Mouse (Mus musculus): ENCODE results near the gene Capn11.

Capn11 gene

DNA sequence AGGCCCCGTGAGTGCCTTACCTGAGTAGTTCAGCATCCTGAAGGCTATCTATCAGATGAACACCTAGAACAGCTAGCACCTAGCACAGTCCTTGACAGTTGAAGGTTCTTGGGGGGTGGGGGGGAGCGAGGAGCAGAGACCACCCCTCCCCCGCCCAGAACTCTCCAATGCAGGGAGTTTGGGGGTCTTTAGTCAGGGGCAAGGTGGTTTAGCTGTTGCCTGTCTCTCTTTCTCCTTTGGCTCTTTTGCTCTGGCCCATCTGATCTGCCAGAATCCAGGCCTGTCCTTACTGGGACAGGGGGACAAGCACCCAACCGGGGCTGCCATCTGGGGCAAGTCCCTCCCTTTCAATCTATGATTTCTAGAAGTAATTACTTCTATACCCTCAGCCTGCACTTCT, at the start of gene Capn11:
Gene Capn11, minus strand, starts transcription at position 101 of the 400 bp plus-strand sequence.
- no peak for DNase-seq (ENCODE audit: low read depth)

GRCm38 (mm10) chr17:45708179-45708578, 49.1 kb upstream of the Capn11 start:
- DNase-seq (ENCODE audit: low read depth) = no peak

DNA sequence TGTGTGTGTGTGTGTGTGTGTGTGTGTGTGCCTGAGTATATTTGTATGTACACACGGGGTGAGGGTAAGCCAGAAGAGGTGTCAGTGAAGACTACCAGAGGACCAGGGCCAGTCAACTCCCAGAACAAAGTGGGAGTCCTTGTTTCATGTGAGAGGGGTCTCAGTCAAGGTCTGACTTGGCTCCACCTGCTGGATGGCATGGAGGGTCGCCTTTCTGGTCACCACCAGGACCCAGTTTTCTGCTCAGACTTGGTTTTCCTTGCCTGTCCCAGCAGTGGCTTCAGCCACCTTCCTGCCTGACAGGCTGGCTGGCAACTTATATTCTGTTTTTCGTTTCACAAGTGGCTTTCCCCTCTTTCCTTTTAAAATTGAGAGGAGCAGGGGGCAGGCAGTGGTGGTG, 48.3 kb upstream of the Capn11 start:
- no peak for DNase-seq (ENCODE audit: low read depth)

- no peak for DNase-seq (ENCODE audit: low read depth)
These were observed 47.7 kb upstream of the Capn11 start for GRCm38 (mm10) chr17:45706796-45707195.

DNA sequence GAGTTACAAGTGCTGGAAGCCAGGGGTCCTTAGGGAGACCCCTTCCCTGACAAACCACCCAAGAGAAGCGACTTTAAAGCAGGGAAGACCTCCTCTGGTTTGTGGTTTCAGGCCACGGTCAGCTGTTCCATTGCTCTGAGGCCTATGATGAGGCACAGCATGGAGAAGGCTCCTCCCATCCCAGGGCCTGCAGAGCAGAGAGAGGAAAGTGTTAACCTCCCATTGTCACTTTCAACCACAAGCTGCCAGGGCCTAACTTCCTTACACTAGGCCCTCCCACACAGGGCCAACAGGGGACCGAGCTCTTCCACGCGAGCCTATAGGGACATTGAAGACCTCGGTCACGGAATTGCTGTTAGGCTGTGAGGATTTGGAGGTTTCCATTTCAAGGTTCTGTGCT, 44.1 kb upstream of the Capn11 start:
- DNase-seq (ENCODE audit: low read depth) = peak; percentile 15

DNA sequence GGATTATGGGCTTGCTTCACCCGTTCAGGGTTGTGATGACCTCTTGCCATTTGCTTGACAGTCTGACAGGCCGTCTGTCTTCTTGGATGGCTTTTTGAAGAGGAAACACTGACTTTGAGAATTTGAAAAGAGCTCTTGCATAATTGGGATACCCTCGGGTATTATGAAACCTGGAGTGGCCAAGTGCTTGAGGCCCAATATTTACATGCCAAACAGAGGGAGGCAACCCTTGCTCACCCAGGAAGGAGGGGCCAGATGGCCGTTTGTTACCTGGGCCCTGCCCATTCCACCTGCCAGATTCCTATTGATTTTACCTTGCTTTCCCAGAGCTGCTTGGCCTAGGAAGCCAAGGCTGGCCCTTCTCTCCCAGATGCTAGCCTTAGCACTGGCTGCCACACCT, 43.1 kb upstream of the Capn11 start:
- DNase-seq (ENCODE audit: low read depth) = no peak

DNA sequence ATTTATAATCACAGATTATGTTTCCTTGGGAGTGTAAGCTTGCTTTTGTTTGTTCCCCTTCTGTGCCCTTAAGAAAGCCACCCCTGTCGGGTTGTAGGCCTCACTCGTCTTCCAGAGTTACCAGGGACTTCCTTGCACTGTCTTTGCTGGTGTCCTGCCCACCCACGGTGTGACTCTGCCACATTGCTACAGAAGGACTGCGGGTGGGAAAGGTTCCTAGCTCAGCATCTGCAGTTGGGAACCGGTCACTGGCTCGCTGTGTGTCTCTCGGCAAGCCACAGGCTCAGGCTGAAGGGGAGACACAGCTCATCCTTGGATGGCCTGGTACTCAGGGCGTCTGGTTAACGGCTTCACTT, 42.1 kb upstream of the Capn11 start:
- no peak for DNase-seq (ENCODE audit: low read depth)

GRCm38 (mm10) chr17:45700496-45701235, 41.5 kb upstream of the Capn11 start:
- DNase-seq (ENCODE audit: low read depth) = no peak

DNA sequence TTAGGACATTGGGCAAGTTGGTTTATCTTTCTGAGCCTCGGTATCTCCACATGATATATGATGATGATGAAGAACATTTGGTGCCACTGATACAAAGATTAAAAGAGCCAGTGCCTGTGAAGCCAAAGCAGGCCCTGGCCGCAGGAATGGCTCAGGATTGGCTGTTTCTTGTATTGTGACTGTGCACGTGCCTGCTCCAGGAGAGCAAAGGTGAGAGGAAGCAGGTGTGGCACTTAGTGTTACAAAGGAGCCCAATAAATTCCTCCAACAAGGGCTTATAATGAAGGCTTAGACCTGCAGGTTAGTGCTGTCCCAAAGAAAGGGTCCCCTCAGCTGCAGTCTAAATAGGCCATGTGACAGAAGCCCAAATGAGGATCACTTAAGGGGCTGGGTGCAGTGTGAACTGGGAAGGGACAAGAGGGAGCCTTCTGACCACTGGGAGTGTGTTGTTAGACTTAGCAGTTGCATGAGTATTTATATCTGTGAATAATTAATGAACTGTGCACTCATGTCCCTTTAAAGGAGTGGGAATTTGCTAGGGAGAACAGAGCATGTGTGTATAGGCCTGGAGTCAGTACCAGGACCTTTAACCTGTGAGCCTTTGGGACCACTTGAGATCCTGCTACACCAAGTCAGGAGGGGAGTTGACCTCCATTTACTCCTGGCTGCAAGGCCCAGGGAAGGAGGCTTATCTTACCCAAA, 40.1 kb upstream of the Capn11 start:
- no peak for DNase-seq (ENCODE audit: low read depth)

DNA sequence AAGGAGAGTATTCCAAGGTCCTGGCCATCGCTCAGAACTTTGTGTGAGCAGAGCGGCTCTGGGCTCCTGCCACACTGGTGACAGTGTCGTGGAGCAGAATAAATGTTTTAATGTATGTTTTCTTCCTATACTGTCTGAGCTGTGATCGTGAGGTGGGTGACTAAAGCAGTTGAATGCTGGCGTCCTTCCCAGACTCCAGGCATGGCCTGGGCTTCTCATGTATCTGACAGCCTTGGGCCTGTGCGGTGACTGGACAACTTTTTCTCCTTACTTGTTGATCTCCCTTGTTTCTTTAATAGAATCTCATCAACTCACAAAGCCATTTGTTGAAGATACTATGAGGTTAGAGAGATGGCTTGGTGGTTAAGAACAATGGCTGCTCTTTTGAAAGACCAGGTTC, 39.2 kb upstream of the Capn11 start:
- DNase-seq (ENCODE audit: low read depth) = no peak

- DNase-seq (ENCODE audit: low read depth) = no peak
These were observed 37.9 kb upstream of the Capn11 start for GRCm38 (mm10) chr17:45696981-45697380.

DNA sequence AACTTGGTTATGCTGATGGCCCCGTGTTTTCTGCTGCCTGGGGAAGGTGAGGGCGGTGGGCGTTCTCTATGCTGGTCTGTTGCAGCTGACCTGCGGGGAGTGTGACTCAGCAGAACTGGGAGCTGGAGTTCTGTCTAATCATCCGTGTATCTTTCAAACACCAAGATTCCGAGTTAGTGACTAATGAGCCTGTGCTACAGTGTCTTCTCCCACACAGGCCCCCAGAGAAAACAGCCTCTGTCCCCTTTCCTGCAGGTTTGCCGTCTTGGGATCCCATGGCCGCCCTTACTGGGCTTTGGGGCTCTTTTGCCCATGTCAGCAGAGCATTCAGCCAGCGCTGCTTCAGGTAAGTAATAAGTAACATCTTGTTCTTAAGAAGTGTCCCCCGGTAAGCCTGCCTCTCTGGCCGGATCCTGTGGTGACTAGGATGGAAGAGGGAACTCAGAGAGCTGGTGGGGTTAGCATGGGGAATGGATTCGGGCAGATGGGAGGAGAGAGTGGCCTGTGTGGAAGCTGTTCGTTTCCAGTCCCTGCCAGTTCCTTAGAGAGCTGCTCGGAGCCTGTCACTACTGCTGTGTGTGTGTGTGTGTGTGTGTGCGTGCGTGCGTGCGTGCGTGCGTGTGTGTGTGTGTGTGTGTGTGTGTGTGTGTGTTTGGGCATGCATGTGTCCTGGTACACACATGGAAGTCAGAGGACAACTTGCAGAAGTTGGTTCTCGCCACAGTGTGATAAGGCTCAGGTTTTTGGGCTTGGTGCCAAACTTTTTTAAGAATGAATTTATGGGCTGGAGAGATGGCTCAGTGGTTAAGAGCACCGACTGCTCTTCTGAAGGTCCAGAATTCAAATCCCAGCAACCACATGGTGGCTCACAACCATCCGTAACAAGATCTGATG, 36.3 kb upstream of the Capn11 start:
- DNase-seq (ENCODE audit: low read depth) = no peak

DNA sequence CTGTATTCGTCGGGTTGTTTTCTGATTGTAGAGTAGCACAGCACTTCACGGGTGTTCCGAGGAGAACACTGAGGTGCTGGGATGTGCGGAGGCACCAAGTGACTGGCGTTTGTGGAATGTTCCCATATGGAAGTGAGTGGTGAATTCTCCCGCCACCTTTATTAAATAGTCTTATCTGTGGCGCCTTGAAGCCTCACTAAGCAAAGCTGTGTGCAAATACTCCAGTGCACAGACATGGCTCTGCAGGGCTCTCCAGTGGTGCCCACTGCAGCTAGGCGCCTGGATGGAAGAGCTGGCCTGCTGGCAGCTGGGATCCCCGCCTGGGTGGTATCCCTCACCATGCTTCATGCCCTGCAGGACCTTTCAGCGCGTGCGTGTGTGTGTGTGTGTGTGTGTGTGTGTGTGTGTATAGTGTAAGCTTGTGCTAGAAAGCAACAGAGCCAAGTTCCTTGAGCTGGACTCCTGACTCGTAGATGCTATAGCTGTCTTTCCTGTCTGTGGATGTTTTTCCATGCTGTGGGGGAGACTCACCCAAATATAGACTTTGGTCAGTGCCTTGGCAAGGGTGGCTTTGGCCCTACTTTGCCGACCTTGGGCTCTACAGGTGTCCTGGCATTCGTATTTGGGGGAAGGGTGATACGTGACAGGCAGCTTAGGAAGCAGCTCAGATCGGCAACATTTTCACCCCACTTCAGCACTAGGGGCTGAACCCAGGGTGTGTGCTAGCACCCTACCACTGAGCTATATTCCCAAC, 34.9 kb upstream of the Capn11 start:
- no peak for DNase-seq (ENCODE audit: low read depth)

DNA sequence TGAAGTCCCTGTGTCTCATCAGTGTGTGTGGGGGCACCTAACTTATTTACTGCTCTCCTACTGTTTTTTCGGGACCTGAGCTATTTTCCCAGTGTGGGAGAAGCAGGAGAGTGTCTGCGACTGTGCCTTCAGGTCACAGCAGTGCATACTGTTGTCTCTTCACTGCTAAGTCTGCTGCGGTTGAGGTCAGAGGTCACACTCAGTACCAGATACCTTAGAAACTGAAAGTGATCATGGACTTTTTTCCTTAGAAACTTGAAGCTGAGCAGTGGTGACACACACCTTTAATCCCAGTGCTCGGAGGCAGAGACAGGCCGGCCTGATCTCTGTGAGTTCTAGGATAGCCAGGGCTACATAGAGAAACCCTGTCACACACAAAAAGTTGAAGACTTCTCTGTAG, 33.0 kb upstream of the Capn11 start:
- no peak for DNase-seq (ENCODE audit: low read depth)

- DNase-seq (ENCODE audit: low read depth) = no peak
These were observed 30.9 kb upstream of the Capn11 start for GRCm38 (mm10) chr17:45690044-45690443.

DNA sequence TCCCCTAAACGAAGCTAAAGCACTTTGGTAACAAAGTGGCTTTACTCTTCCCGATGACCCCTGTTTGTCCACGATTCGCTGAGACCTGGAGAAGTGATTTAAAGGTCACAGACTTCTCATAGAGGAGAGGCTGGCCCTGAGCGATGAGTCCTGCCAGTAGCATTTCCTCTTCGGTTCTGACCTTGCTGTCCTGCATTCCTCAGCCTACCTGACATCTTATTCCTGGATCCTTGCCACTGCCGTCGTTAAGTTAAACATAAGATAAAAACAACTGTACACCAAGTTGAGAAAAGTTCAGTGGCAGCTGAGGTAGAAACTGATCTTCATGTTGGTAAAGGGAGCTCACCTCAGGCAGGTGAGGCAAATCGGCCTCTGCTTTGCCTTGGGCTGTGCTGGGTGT, 30.0 kb upstream of the Capn11 start:
- DNase-seq (ENCODE audit: low read depth) = no peak

DNA sequence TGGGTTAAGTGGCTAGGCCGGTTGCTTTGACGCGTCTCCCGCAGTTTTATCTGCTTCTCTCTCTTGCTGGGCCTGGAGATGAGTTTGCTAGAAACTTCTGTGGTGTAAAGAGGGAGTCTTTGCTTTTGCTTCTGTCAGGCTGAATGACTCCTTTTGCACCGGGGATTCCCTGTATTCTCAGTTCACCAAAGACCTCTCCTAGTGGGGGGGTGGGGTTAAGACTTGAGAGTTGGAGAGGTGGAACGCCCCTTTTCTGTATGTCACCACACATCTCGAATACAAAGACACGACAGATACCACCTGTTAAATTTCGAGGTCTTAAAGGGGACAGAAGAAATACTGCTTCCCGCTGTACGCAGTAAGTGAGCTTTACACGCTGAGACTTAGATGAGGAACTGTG, 27.6 kb upstream of the Capn11 start, which contains the start of gene Tmem63b:
Gene Tmem63b, minus strand, starts transcription at position 190 of the 400 bp plus-strand sequence.
- peak; percentile 90 for DNase-seq (ENCODE audit: low read depth)

DNA sequence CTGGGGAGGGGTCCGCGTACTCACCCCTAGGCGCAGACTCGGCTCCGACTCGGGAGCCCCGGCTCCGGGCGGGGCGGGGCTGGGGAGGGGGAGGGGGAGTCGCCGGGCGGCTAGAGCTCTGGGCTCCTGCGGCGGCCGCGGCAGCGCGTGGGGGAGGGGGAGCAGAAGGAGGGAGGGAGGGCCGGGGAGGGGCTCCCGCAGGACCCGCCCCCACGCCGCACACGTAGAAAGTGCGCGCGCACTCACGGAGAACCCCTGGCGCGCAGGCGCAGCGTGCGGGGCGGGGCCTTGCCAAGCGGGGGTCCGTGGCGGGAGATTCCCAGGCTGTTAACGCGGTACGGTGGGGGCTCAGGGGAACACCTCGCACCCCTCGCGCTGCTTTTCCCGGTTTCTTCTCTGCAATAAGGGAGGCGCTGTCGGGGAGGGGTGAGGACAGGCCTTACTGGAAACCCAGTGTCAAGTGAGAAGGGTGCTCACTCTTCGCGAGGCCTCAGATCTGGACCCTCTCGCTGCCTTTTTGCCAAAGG, 27.0 kb upstream of the Capn11 start, which contains the start of gene Mrpl14:
Gene Mrpl14, plus strand, starts transcription at position 230 of the 527 bp plus-strand sequence.
- DNase-seq (ENCODE audit: low read depth) = peak; percentile 97

GRCm38 (mm10) chr17:45685171-45686092, 26.3 kb upstream of the Capn11 start:
- peak; percentile 57 for DNase-seq (ENCODE audit: low read depth)

- peak; percentile 19 for DNase-seq (ENCODE audit: low read depth)
These were observed 25.6 kb upstream of the Capn11 start for GRCm38 (mm10) chr17:45684667-45685131.
